Comparison of ENCODE assay signal across 8 mouse cellular contexts in genomic region chr11:69802648-69803105, GRCm38 (mm10). TPM values are rescaled to one million over a fixed set of nuclear protein-coding genes. Genes with fewer than 3 reads are reported as not detected.
DNase-seq lines count a peak whose midpoint lies in the region; ATAC-seq and TF ChIP-seq lines count a peak whose summit lies in the region.

No protein-coding gene starts in this region.

- peaks cover 7% of the 10 kb centered on the region; the same call in 1 of the 2 replicates for H3K4me1 ChIP-seq in cerebellum, adult 2 months (ENCODE audit: control insufficient read depth, insufficient read depth, low read length)
- H3K4me1 ChIP-seq in intestine, postnatal 0 days (replicated peaks; ENCODE audit: control insufficient read depth, insufficient read depth, low read length): peaks cover 13% of the 10 kb centered on the region; the same call in 1 of the 2 replicates
- H3K4me1 ChIP-seq in limb, embryonic 12.5 days (replicated peaks): peaks cover 58% of the 10 kb centered on the region
- peaks cover 64% of the 10 kb centered on the region for H3K4me1 ChIP-seq in midbrain, embryonic 12.5 days

- peak; percentile 66 to 68 for DNase-seq in cerebellum, adult 2 months
- no peak for DNase-seq in cerebellum, adult 11 months
- DNase-seq in embryo, embryonic 10.5 days (ENCODE audit: low spot score): peak; percentile 83
- DNase-seq in heart, adult 11 months: peak; percentile 99
- peak; percentile 50 to 65 for DNase-seq in spleen, postnatal 36 days (ENCODE audit: low spot score in 2 of 2)

- H3K9me3 ChIP-seq in intestine, postnatal 0 days (ENCODE audit: control insufficient read depth): no peaks in the 10 kb centered on the region
- H3K9me3 ChIP-seq in limb, embryonic 12.5 days: peaks cover 9% of the 10 kb centered on the region
- H3K9me3 ChIP-seq in midbrain, embryonic 12.5 days: no peaks in the 10 kb centered on the region

- peak overlapping the region; percentile 46 for H3K9ac ChIP-seq in intestine, postnatal 0 days (ENCODE audit: low read depth, low read length)
- peak overlapping the region; percentile 63 for H3K9ac ChIP-seq in limb, embryonic 12.5 days (replicated peaks)
- peak overlapping the region; percentile 69 for H3K9ac ChIP-seq in midbrain, embryonic 12.5 days (replicated peaks)

- no peak for TF ChIP-seq CTCF in cerebellum, adult 2 months (IDR thresholded peaks at IDR 0.05; ENCODE audit: borderline replicate concordance, insufficient read depth, low read depth, low read length)
- TF ChIP-seq CTCF in intestine, postnatal 0 days (IDR thresholded peaks at IDR 0.05; ENCODE audit: low read depth): no peak

- H3K27me3 ChIP-seq in cerebellum, adult 2 months (ENCODE audit: control insufficient read depth, insufficient read depth, low read length): peaks cover 1% of the 10 kb centered on the region; the same call in 1 of the 2 replicates
- H3K27me3 ChIP-seq in intestine, postnatal 0 days (replicated peaks; ENCODE audit: control insufficient read depth, insufficient read depth, low read length): peaks cover 13% of the 10 kb centered on the region; the same call in 1 of the 2 replicates
- peaks cover 98% of the 10 kb centered on the region for H3K27me3 ChIP-seq in limb, embryonic 12.5 days
- H3K27me3 ChIP-seq in midbrain, embryonic 12.5 days: peaks cover 73% of the 10 kb centered on the region

- 8% methylated on average over 33 of the region's 33 CpGs for WGBS in cerebellum, adult 2 months
- WGBS in intestine, postnatal 0 days: 1% methylated on average over 33 of the region's 33 CpGs
- WGBS in limb, embryonic 12.5 days: under 1% methylated on average over 33 of the region's 33 CpGs
- WGBS in midbrain, embryonic 12.5 days: under 1% methylated on average over 32 of the region's 33 CpGs

- peak overlapping the region; percentile 54 for H3K4me3 ChIP-seq in cerebellum, adult 2 months (replicated peaks; ENCODE audit: insufficient read depth, low read depth, low read length)
- H3K4me3 ChIP-seq in intestine, postnatal 0 days (ENCODE audit: low read depth, low read length): peak overlapping the region; percentile 55
- H3K4me3 ChIP-seq in limb, embryonic 12.5 days (replicated peaks): peak overlapping the region; percentile 57
- H3K4me3 ChIP-seq in midbrain, embryonic 12.5 days: peak overlapping the region; percentile 58

- no peak overlapping the region for H3K27ac ChIP-seq in cerebellum, adult 2 months (ENCODE audit: insufficient read depth, low read length)
- H3K27ac ChIP-seq in intestine, postnatal 0 days (ENCODE audit: low read depth, low read length): peak overlapping the region; percentile 5; the same call in 1 of the 2 replicates
- H3K27ac ChIP-seq in limb, embryonic 12.5 days: no peak overlapping the region
- H3K27ac ChIP-seq in midbrain, embryonic 12.5 days (replicated peaks): peak overlapping the region; percentile 60

- 0 out of 2 replicates have a peak, but pooled peaks have one; percentile 18 for TF ChIP-seq POLR2A in cerebellum, adult 2 months (IDR thresholded peaks at IDR 0.05; ENCODE audit: borderline replicate concordance, insufficient read depth, low read length)

- ATAC-seq in intestine, postnatal 0 days: no peak
- ATAC-seq in limb, embryonic 12.5 days (ENCODE audit: insufficient number of reproducible peaks, insufficient read depth, low FRiP score, low TSS enrichment, low read depth): no peak
- 0 out of 2 replicates have a peak, but pooled peaks have one; percentile 13 for ATAC-seq in midbrain, embryonic 12.5 days (ENCODE audit: low FRiP score, low read depth)

- peak overlapping the region; percentile 90 for H3K4me2 ChIP-seq in intestine, postnatal 0 days (replicated peaks; ENCODE audit: low read depth)
- peak overlapping the region; percentile 92 for H3K4me2 ChIP-seq in limb, embryonic 12.5 days
- peak overlapping the region; percentile 96 for H3K4me2 ChIP-seq in midbrain, embryonic 12.5 days (replicated peaks)

- no peaks in the 10 kb centered on the region for H3K36me3 ChIP-seq in intestine, postnatal 0 days (ENCODE audit: control insufficient read depth, insufficient read depth)
- no peaks in the 10 kb centered on the region for H3K36me3 ChIP-seq in limb, embryonic 12.5 days
- no peaks in the 10 kb centered on the region for H3K36me3 ChIP-seq in midbrain, embryonic 12.5 days

RNA-seq across cellular contexts. Expression of gene Fgf11, which starts 1.0 kb away (rescaled TPM):
- 47.0 and 49.4 TPM in 2 replicates for polyA plus RNA-seq in cerebellum, adult 2 months (2012; rRNA removed)
- 0.18 and 0.38 TPM in 2 replicates for polyA plus RNA-seq in intestine, postnatal 0 days (2015; fragmentation: Nextera tagmentation; extraction: Ambion mirVana)
- polyA plus RNA-seq in limb, embryonic 12.5 days (2016; fragmentation: Nextera tagmentation; extraction: Ambion mirVana): 1.2 and 1.5 TPM in 2 replicates
- 2.7 and 2.9 TPM in 2 replicates for polyA plus RNA-seq in midbrain, embryonic 12.5 days (2016; fragmentation: Nextera tagmentation; extraction: Ambion mirVana)

RNA-seq across cellular contexts. Expression of gene Tmem102, which starts 2.7 kb away (rescaled TPM):
- polyA plus RNA-seq in cerebellum, adult 2 months (2012; rRNA removed): 0.28 and 0.36 TPM in 2 replicates
- polyA plus RNA-seq in intestine, postnatal 0 days (2015; fragmentation: Nextera tagmentation; extraction: Ambion mirVana): 58.0 and 59.4 TPM in 2 replicates
- 1.6 and 1.8 TPM in 2 replicates for polyA plus RNA-seq in limb, embryonic 12.5 days (2016; fragmentation: Nextera tagmentation; extraction: Ambion mirVana)
- polyA plus RNA-seq in midbrain, embryonic 12.5 days (2016; fragmentation: Nextera tagmentation; extraction: Ambion mirVana): 0.42 and 1.2 TPM in 2 replicates

RNA-seq across cellular contexts. Expression of gene Chrnb1, which starts 6.9 kb away (rescaled TPM):
- polyA plus RNA-seq in cerebellum, adult 2 months (2012; rRNA removed): 1.6 and 2.9 TPM in 2 replicates
- polyA plus RNA-seq in intestine, postnatal 0 days (2015; fragmentation: Nextera tagmentation; extraction: Ambion mirVana): 2.4 and 2.8 TPM in 2 replicates
- polyA plus RNA-seq in limb, embryonic 12.5 days (2016; fragmentation: Nextera tagmentation; extraction: Ambion mirVana): 15.4 and 17.1 TPM in 2 replicates
- 1.3 and 1.7 TPM in 2 replicates for polyA plus RNA-seq in midbrain, embryonic 12.5 days (2016; fragmentation: Nextera tagmentation; extraction: Ambion mirVana)

RNA-seq across cellular contexts. Expression of gene Gm39566, which starts 12.4 kb away (rescaled TPM):
- not detected in 2 replicates for polyA plus RNA-seq in cerebellum, adult 2 months (2012; rRNA removed)
- not detected in 2 replicates for polyA plus RNA-seq in intestine, postnatal 0 days (2015; fragmentation: Nextera tagmentation; extraction: Ambion mirVana)
- not detected in 2 replicates for polyA plus RNA-seq in limb, embryonic 12.5 days (2016; fragmentation: Nextera tagmentation; extraction: Ambion mirVana)
- polyA plus RNA-seq in midbrain, embryonic 12.5 days (2016; fragmentation: Nextera tagmentation; extraction: Ambion mirVana): not detected in 2 replicates

RNA-seq across cellular contexts. Expression of gene Spem2, which starts 15.6 kb away (rescaled TPM):
- not detected in 2 replicates for polyA plus RNA-seq in cerebellum, adult 2 months (2012; rRNA removed)
- 0.07 TPM in 1 of 2 replicates, not detected in the other for polyA plus RNA-seq in intestine, postnatal 0 days (2015; fragmentation: Nextera tagmentation; extraction: Ambion mirVana)
- polyA plus RNA-seq in limb, embryonic 12.5 days (2016; fragmentation: Nextera tagmentation; extraction: Ambion mirVana): not detected in 2 replicates
- polyA plus RNA-seq in midbrain, embryonic 12.5 days (2016; fragmentation: Nextera tagmentation; extraction: Ambion mirVana): not detected in 2 replicates

Comparison
In these comparisons a context has a peak if more than half of its experiments do, and no peak if none do; other contexts are left out.
1. H3K27ac ChIP-seq: peak in intestine, postnatal 0 days (single experiment) and midbrain, embryonic 12.5 days (single experiment); none in cerebellum, adult 2 months (single experiment) and limb, embryonic 12.5 days (single experiment).
2. RNA of gene Fgf11, which starts 1.0 kb away (polyA plus RNA-seq): 47.0 to 49.4 TPM in cerebellum, adult 2 months; 2.7 to 2.9 TPM in midbrain, embryonic 12.5 days, 1.2 to 1.5 TPM in limb, embryonic 12.5 days and 0.18 to 0.38 TPM in intestine, postnatal 0 days; every median in the first group is over 10 times any median in the second.
3. RNA of gene Tmem102, which starts 2.7 kb away (polyA plus RNA-seq): 58.0 to 59.4 TPM in intestine, postnatal 0 days; 1.6 to 1.8 TPM in limb, embryonic 12.5 days, 0.42 to 1.2 TPM in midbrain, embryonic 12.5 days and 0.28 to 0.36 TPM in cerebellum, adult 2 months; every median in the first group is over 10 times any median in the second.
4. Peak in every context shown above with its lines, with median percentiles within 50 percentile points of each other: H3K4me3 ChIP-seq, H3K4me2 ChIP-seq and H3K9ac ChIP-seq.